Mouse (Mus musculus): ENCODE data around the gene Fut1.

The Fut1 gene

DNA sequence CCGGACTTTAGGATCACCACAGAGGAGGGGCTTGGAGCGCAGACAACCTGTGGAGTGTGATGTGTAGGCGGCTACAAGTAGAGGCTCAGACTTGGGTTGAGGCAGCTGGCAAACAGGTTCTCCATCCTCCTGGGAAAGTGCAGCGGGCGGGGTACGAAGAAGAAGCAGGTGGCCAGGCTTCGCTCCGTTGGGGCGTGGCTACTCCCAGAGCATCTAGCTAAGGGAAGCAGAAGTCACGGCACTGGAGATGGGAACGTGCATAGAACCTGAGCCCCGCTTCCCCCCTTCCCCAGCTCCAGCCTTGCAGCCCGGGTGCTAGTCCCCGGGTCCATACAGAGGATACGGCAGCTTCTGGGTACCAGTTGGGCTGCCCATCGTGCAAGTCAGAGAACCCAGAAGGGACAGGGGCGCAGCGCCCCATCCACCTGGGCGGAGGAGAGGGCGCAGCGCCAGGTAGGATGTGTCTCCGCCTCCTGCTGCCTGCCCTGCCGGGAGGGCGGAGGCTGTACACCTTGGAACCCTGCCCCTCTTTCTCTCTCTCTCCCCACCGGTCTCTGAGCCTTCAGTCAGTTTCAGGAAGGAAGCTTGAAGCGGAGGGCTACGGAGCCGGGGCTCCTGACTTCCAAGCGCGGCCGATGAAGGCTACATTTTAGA lies at the start of gene Fut1:
TSS of gene Fut1 (plus strand) at position 248 of the 654 bp plus-strand sequence.
- DNase-seq = no peak

GRCm38 (mm10) chr7:45567780-45568516 lies 49.1 kb upstream of the Fut1 start:
- peak; percentile 88 for DNase-seq

- no peak for DNase-seq
Measured at GRCm38 (mm10) chr7:45568601-45569473, 48.3 kb upstream of the Fut1 start.

DNA sequence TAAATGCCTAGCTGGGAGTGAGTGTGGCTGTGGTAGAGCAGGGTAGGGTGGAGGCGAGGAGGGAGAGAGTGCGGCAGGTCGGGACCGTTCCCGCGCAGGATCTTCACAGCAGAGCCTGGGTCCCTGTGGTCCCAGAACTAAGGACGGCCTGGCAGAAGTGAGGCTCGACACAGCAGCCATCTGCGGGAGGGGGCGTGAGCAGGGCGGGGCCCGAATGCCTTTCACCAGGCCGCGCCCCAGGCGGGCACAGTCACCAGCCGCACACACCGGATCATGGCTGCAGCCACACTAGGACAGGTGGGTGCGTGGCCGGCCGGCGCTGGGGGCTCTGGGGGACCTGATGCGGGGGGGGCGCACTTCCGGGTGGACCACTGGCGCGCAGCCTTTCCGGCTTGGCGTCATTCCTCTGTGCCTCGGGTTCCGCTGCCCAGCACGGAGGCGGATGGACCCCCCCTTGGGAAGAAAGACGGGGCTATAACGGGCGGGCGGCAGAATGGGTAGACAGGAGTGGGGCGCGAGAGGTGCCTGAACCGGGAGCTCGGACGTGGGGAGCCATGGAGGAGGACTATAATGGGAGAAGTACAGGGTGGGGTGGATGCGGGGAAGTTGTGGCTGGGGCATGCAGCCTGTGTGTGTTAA lies 46.9 kb upstream of the Fut1 start, which contains the start of gene Bcat2:
TSS of gene Bcat2 (plus strand) at position 51 of the 639 bp plus-strand sequence.
- peak; percentile 71 for DNase-seq

- DNase-seq = no peak
Measured at GRCm38 (mm10) chr7:45571966-45572365, 45.1 kb upstream of the Fut1 start.

DNA sequence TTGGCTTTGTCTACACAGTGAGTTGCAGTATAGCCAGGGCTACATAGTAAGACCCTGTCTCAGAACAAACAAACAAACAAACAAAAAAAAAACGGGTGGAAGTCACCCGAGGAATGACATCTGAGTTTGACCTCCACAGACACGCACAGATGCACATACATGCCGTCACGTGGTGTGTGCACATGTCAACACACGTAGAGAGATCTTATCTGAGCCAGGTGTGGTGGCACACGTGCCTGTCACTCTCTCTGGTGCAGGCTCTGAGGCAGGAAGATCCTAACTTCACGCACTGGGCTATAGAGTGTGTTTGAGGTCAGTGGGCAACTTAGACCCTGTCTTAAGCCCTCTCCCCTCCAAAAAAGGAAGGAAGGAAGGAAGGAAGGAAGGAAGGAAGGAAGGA lies 43.1 kb upstream of the Fut1 start:
- no peak for DNase-seq

- no peak for DNase-seq
Measured at GRCm38 (mm10) chr7:45574472-45575379, 42.4 kb upstream of the Fut1 start.

- no peak for DNase-seq
Measured at GRCm38 (mm10) chr7:45585923-45586322, 31.2 kb upstream of the Fut1 start.

DNA sequence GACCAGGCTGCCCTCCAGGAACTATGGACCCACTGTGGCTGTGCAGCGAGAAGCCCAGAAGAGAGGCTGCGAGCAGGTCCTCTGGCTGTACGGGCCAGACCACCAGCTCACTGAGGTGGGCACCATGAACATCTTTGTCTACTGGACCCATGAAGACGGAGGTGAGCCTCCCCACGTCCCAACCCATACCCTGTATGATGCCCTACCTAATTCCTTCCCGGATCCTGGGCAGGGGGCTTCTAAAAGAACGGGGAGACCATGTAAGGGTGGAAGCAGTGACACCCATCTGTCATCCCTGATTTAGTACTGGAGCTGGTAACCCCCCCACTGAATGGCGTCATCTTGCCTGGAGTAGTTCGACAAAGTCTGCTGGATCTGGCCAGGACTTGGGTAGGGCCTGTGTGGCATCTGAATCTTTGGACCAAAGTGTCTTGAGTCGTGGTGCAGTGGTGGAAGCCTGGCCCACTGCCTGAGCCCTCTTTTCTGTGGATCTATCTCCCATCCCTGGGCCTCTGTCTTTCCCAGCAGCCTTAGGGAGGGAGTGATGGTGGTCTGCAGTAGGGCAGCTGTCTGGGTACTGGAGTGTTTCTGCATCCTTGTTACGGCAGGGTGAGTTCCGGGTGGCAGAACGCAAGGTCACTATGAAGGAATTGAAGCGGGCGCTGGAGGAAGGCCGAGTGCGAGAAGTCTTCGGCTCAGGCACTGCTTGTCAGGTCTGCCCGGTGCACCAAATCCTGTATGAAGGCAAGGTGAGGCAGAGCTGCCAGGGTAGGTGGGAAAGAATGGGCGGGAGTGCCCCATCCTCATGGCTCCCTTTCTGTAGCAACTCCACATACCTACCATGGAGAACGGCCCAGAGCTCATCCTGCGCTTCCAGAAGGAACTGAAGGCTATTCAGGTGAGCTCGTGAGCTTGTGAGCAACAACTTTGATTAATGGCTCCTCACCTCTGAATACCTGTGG lies 29.2 kb upstream of the Fut1 start:
- DNase-seq = no peak

DNA sequence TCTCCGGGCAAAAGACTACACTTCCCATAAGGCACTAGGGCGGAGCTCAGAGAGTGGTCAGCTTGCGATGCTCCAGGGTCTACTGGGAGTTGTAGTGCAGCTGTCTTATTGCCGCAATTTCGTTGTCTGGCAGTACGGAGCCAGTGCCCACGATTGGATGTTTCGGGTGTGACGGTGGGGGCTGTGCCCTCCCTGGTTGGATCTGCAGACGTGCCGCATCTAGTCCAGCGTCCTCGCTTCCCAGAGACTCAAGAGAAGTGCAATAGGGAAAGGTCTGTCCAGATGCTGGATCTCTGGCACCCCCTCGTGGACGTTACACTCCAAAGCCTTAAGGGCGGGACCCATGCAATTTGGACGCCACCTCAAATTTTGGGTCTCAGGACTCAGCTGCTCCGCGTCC lies 27.9 kb upstream of the Fut1 start:
- peak; percentile 93 for DNase-seq

DNA sequence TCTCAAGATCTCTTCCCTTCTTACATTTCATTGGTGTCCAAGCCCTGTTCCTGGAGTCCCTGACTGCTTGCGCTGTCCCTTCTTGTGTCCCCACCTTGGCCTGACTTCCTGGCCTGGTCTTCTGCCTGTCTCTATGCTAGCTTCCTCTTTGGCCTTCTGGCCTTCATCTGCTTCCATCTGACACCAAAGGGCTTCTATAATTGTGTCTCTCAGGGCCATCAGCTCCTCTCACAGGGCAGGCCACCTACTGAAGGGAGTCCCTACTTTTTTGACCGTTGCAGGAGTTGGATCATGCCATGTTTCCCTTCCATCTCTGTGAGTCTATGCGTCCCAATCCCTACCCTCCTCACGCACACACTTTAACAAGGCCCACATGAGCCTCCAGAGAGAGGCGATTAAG lies 27.2 kb upstream of the Fut1 start:
- no peak for DNase-seq

DNA sequence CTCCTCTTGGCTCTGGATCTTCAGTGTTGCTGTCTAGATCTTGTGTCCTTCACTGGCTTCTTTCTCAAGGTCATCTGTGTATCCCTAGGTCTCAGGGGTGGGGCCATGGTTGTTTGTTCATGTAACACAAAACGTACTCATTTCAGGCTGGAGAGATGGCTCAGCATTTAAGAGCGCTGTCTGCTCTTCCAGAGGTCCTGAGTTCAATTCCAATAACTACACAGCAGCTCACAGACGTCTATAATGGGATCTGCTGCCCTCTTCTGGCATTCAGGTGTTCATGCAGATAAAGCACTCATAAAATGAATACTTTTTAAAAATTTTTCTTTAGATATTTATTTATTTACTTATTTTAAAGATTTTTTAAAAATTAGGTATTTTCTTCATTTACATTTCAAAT lies 26.2 kb upstream of the Fut1 start:
- no peak for DNase-seq

DNA sequence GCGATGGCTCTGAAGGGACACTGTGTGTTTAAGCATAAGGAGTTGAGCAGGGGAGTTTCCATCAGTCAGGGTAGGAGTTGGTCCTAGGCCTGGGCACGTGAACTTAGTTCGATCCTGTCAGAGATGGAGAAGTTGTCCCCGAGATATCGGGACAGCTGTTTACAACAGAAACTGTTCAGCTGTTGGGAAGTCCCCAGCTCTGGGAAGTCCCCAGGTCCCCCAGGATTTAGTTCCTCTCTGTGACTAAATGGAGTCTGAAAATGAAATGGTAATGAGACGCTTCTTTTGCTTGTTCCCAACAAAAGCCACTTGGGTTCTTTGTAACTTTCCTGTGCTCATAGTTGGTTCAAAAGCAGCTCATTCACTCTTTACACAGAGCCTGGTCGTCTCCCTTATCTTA lies 25.2 kb upstream of the Fut1 start:
- no peak for DNase-seq

- DNase-seq = peak; percentile 67
Measured at GRCm38 (mm10) chr7:45593118-45593815, 23.8 kb upstream of the Fut1 start.

DNA sequence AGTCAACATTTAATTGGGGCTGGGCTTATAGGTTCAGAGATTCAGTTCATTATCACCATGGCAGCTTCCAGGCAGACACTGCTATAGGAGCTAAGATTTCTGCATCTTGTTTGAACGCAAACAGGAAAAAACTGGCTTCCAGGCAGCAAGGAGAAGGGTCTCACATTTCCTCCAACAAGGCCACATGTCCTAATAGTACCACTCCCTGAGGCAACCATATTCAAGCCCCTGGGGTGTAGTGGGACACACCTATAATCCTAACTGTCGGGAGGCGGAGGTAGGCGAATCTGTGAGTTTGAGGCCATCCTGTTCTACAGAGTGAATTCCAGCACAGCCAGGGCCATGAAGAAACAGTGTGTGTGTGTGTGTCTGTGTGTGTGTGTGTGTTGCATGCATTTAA lies 21.9 kb upstream of the Fut1 start:
- DNase-seq = no peak

DNA sequence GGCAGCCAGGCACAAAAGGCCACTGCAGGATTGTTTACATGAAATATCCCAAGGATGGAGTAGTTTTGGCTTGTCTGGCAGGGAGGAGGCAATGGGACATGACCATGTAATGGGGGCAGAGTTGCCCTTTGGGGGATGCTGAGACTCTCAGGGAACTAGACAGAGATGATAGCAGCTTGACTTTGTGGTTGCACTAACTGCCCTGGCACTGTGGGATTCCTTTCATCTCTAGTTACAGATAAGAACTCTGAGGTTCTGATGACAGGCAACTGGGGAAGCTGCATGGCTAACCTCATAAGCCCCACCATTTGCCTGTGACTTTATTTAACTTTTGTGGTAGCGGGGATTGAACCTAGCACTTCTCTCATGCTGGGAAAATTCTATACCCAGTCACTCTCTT lies 21.0 kb upstream of the Fut1 start:
- DNase-seq = no peak

- DNase-seq = no peak
Measured at GRCm38 (mm10) chr7:45597013-45597412, 20.1 kb upstream of the Fut1 start.

- no peak for DNase-seq
Measured at GRCm38 (mm10) chr7:45597527-45597926, 19.6 kb upstream of the Fut1 start.

DNA sequence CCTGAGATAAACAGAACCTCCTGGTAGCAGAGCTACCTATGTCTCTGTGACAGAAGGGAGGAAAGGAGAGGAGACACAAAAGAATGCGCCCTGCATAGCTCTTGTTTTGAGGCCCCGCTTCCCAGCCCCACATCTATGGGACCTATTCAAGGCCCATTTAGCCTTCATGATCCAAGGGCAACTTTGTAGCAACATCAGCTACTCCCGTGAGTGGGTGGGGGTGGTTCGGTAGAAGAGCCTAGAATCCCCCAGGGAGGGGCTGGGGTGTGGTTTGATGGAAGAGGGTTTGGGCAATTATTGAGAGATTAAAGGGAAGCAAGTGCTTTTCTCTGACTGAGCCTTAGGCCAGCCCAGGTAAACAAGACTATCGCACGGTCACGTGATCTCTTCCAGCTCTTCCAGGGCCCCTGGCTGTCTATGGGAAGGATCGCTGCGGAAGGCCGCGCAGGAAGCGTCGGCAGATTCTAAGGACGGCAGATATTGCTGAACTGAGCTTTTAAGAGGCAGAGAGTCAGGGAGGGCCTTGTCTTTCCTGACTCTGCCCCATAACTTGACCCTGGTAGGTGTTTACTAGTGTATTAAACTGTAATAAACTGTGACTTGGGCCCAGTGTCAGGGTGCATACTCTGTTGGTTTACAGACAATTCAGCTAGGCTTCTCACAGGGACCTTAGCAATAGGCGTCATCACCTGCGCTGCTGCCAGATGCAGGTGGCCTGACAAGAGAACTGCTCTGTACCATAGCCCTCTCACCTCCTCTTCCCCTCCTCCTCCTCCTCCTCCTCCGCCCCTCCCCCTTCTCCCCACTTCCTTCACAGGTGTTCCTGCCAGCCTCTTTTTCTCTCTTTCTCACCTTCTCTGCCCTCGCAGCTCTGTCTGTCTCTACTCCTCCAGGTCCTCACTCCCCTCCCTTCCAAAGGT lies 17.9 kb upstream of the Fut1 start:
- no peak for DNase-seq

Measured in cerebellum, adult 11 months (tissue).